Mouse (Mus musculus) forebrain, embryonic 15.5 days (tissue): Measurements from ENCODE around the gene Cpn2. TPM values are rescaled to one million over a fixed set of nuclear protein-coding genes. Genes with fewer than 3 reads are reported as not detected.
A peak's percentile ranks its signal among the peaks of the same experiment; 100 is the strongest.

ENCODE experiments used
- ATAC-seq: fragments of 200-750 bp; cut with Nextera tagmentation; replicated peaks from 2 replicates; pipeline ENCODE4 v1.8.0; 2017; ENCODE audit warnings: mild to moderate bottlenecking, moderate TSS enrichment, moderate library complexity
- H3K27ac ChIP-seq: fragments of 300-500 bp; sonication (generic); replicated peaks from 2 replicates; pipeline ENCODE4 v1.5.1; 2015; ENCODE audit warnings: mild to moderate bottlenecking, inconsistent platforms
- H3K27me3 ChIP-seq: fragments of 300-500 bp; sonication (generic); 2 replicates; pipeline ENCODE4 v1.6.1; 2015; ENCODE audit warnings: inconsistent platforms
- H3K36me3 ChIP-seq: fragments of 300-500 bp; sonication (generic); 2 replicates; pipeline ENCODE4 v1.6.1; 2015; ENCODE audit warnings: mild to moderate bottlenecking, inconsistent platforms
- H3K4me1 ChIP-seq: fragments of 300-500 bp; sonication (generic); 2 replicates; pipeline ENCODE4 v1.6.1; 2015; ENCODE audit warnings: inconsistent platforms
- H3K4me2 ChIP-seq: fragments of 300-500 bp; sonication (generic); replicated peaks from 2 replicates; pipeline ENCODE4 v1.6.1; 2015; ENCODE audit warnings: mild to moderate bottlenecking, inconsistent platforms
- H3K4me3 ChIP-seq: fragments of 300-500 bp; sonication (generic); 2 replicates; pipeline ENCODE4 v1.5.1; 2015; ENCODE audit warnings: mild to moderate bottlenecking, inconsistent platforms
- H3K9ac ChIP-seq: fragments of 300-500 bp; sonication (generic); replicated peaks from 2 replicates; pipeline ENCODE4 v1.6.1; 2015; ENCODE audit warnings: mild to moderate bottlenecking, inconsistent platforms
- H3K9me3 ChIP-seq: fragments of 300-500 bp; sonication (generic); 2 replicates; pipeline ENCODE4 v1.6.1; 2016; ENCODE audit warnings: inconsistent platforms
- whole genome bisulfite sequencing: fragments of 180-500 bp; shearing (Covaris S2); methylation state at CpG from one replicate; pipeline ENCODE4 v1.1.7; 2015; ENCODE audit warnings: mixed read lengths; 5-methylcytosine and 5-hydroxymethylcytosine counted together
- polyA plus RNA-seq: library from polyadenylated mRNA; unstranded; fragments of >200 nt; fragmentation: Nextera tagmentation; extraction: Ambion mirVana; gene quantifications from 2 replicates; pipeline ENCODE4 v1.2.1, GENCODE M21; 2015

Gene Cpn2
- polyA plus RNA-seq, 1 experiment from 2014 or later: not detected

- no peak overlapping the region for H3K4me3 ChIP-seq
- H3K27ac ChIP-seq: no peak overlapping the region
- no peaks in the 10 kb centered on the region for H3K36me3 ChIP-seq
- ATAC-seq: no peak
- H3K9ac ChIP-seq: no peak overlapping the region
- no peaks in the 10 kb centered on the region for H3K27me3 ChIP-seq
- H3K4me1 ChIP-seq: no peaks in the 10 kb centered on the region
- 77% methylated on average over 10 of the region's 10 CpGs for WGBS
- no peak overlapping the region for H3K4me2 ChIP-seq
- no peaks in the 10 kb centered on the region for H3K9me3 ChIP-seq
Measured at GRCm38 (mm10) chr16:30299711-30300277, 32.5 kb upstream of the Cpn2 start.

- Histone ChIP-seq H3K27ac (no peak overlapping the region), H3K9ac (no peak overlapping the region), H3K4me2 (no peak overlapping the region), H3K4me3 (no peak overlapping the region), H3K27me3 (no peaks in the 10 kb centered on the region), H3K4me1 (no peaks in the 10 kb centered on the region), H3K9me3 (no peaks in the 10 kb centered on the region), H3K36me3 (no peaks in the 10 kb centered on the region)
- no peak for ATAC-seq
- 87% methylated on average over 7 of the region's 7 CpGs for WGBS
Measured at GRCm38 (mm10) chr16:30297450-30297849, 30.2 kb upstream of the Cpn2 start.

DNA sequence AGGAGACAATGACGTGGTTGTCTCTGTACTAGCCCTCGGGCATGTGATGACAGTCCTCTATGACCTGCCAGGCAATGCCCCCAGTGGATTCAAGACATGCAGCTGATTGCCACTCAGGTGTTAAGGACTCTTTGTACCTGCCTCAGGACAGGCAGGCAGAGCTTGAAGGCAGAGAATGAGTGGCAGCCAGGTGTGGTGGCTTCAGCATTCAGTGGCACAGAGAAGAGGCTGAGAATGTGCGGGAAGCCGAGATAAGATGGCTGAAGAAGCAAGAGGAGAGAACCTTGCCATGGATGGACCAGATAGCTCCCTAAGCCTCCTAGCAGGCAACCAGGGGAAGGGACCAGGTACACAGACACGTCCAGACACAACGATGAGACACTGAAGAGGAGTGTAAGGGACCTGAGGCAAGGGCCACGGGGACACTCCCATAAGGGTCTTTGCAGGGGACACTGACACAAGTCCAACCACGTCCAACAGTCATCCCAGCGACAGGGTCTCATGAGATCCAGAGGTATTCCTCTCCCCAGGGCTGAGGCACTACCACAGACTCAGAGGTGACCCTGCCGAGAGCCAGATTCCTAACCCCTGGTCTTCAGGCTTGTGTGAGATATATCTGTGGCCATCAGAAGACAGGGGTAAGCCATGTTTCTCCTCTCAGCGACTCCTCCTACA, 29.4 kb upstream of the Cpn2 start:
- no peak overlapping the region for H3K9ac ChIP-seq
- H3K27me3 ChIP-seq: no peaks in the 10 kb centered on the region
- H3K36me3 ChIP-seq: no peaks in the 10 kb centered on the region
- WGBS: 87% methylated on average over 11 of the region's 11 CpGs
- no peaks in the 10 kb centered on the region for H3K4me1 ChIP-seq
- no peaks in the 10 kb centered on the region for H3K9me3 ChIP-seq
- no peak overlapping the region for H3K4me2 ChIP-seq
- no peak overlapping the region for H3K27ac ChIP-seq
- ATAC-seq: no peak
- H3K4me3 ChIP-seq: no peak overlapping the region

GRCm38 (mm10) chr16:30295106-30295505, 27.8 kb upstream of the Cpn2 start:
- WGBS: 90% methylated on average over 7 of the region's 7 CpGs
- ATAC-seq: no peak

GRCm38 (mm10) chr16:30290436-30290835, 23.1 kb upstream of the Cpn2 start:
- Histone ChIP-seq H3K9me3 (no peaks in the 10 kb centered on the region), H3K27me3 (no peaks in the 10 kb centered on the region), H3K9ac (no peak overlapping the region), H3K4me2 (no peak overlapping the region), H3K27ac (no peak overlapping the region), H3K36me3 (no peaks in the 10 kb centered on the region), H3K4me1 (no peaks in the 10 kb centered on the region), H3K4me3 (no peak overlapping the region)
- ATAC-seq: no peak
- 82% methylated on average over 6 of the region's 6 CpGs for WGBS

More at GRCm38 (mm10) chr16:30295106-30295505, 27.8 kb upstream of the Cpn2 start:
- Histone ChIP-seq H3K36me3 (no peaks in the 10 kb centered on the region), H3K4me1 (no peaks in the 10 kb centered on the region), H3K9ac (no peak overlapping the region), H3K4me2 (no peak overlapping the region), H3K27ac (no peak overlapping the region), H3K4me3 (no peak overlapping the region), H3K9me3 (no peaks in the 10 kb centered on the region), H3K27me3 (no peaks in the 10 kb centered on the region)

GRCm38 (mm10) chr16:30285701-30286100, 18.4 kb upstream of the Cpn2 start:
- Histone ChIP-seq H3K4me1 (peaks cover 15% of the 10 kb centered on the region), H3K9me3 (no peaks in the 10 kb centered on the region), H3K27ac (no peak overlapping the region), H3K9ac (no peak overlapping the region), H3K4me3 (no peak overlapping the region), H3K36me3 (no peaks in the 10 kb centered on the region), H3K4me2 (no peak overlapping the region), H3K27me3 (peaks cover 22% of the 10 kb centered on the region)
- WGBS: 54% methylated on average over 4 of the region's 4 CpGs
- ATAC-seq: no peak

GRCm38 (mm10) chr16:30283743-30284337, 16.5 kb upstream of the Cpn2 start:
- ATAC-seq: peak; percentile 53; the same call in 1 of the 2 replicates
- no peak overlapping the region for H3K9ac ChIP-seq
- WGBS: under 1% methylated on average over 15 of the region's 15 CpGs

DNA sequence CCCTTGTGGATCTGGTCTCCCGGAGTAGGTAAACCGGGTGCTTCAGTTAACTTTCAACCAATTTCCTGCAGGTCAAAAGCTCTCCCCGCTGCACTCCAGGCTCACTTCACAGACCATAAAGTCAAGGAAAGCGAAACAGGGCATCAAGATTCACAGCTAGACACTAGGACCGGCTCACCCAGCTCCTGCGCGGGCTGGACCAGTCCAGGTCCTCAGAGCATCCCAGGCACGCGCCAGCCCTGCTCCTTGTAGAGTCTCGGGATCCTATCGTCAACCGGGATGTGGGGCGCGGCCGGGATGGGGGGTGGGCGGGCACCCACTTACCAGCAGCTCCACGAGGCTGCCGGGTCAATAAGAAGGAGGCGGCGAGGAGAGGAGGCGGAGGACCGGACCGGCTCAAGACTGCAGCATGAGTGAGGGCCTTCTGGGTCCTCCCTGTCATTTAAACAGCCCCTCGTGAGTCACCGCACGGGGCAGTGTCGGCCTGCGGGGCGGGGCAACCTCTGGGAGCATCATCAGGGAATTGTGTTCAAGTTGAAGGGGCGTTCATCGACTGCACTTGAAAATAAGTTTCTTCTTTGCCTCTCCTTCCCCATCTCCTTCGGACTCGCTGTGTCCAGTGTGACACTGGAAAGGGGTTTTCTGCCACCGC, 15.7 kb upstream of the Cpn2 start, which contains the start of gene Lrrc15:
TSS of gene Lrrc15 (minus strand) at position 413 of the 652 bp plus-strand sequence.
- peaks cover 15% of the 10 kb centered on the region for H3K4me1 ChIP-seq
- H3K36me3 ChIP-seq: no peaks in the 10 kb centered on the region
- peak within 1 kb of the TSS; percentile 26 for H3K4me3 ChIP-seq
- H3K27ac ChIP-seq: no peak within 1 kb of the TSS
- WGBS: 7% methylated on average over 34 of the region's 34 CpGs
- H3K4me2 ChIP-seq: peak within 1 kb of the TSS; percentile 46
- no peak within 1 kb of the TSS for H3K9ac ChIP-seq
- peaks cover 22% of the 10 kb centered on the region for H3K27me3 ChIP-seq
- H3K9me3 ChIP-seq: no peaks in the 10 kb centered on the region
- peak; percentile 24; the same call in 1 of the 2 replicates for ATAC-seq

More at GRCm38 (mm10) chr16:30283743-30284337, 16.5 kb upstream of the Cpn2 start:
- no peak overlapping the region for H3K27ac ChIP-seq
- H3K36me3 ChIP-seq: no peaks in the 10 kb centered on the region
- H3K4me2 ChIP-seq: peak overlapping the region; percentile 26
- peak overlapping the region; percentile 5 for H3K4me3 ChIP-seq
- peaks cover 22% of the 10 kb centered on the region for H3K27me3 ChIP-seq
- no peaks in the 10 kb centered on the region for H3K9me3 ChIP-seq
- peaks cover 15% of the 10 kb centered on the region for H3K4me1 ChIP-seq

DNA sequence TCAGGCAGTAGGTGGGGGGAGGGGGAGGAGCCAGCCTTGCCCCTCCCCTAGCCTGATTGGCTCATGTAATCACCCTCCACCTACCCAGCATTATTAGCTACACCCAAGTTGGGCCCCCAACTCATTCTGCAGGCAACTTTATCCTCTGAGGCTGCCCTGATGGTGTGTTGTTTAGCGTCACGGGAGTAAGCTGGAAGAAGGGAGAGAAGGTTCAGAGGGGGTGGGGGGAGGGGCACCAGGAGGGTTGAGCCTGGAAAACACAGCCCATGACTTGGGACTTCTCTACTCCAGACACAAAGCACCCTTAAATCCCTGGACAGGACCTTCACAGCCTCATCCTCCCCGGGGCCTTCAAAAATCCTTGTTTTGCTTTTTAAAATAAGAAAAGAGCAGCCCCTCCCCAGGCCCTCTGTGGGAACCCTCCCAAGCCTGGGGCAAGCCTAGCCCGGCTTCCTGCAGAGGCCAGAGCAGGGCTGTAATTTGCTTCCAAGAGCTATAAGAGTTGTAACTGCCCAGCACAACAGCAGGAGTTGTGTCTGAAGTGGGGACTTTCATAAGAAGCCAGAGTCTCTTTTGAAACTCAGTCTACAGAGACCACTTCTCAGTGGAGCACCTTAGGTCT, 13.5 kb upstream of the Cpn2 start:
- Histone ChIP-seq H3K27ac (no peak overlapping the region), H3K4me2 (no peak overlapping the region), H3K9me3 (no peaks in the 10 kb centered on the region), H3K27me3 (peaks cover 22% of the 10 kb centered on the region), H3K4me1 (peaks cover 15% of the 10 kb centered on the region), H3K4me3 (no peak overlapping the region), H3K36me3 (no peaks in the 10 kb centered on the region), H3K9ac (no peak overlapping the region)
- no peak for ATAC-seq
- 5% methylated on average over 4 of the region's 4 CpGs for WGBS

DNA sequence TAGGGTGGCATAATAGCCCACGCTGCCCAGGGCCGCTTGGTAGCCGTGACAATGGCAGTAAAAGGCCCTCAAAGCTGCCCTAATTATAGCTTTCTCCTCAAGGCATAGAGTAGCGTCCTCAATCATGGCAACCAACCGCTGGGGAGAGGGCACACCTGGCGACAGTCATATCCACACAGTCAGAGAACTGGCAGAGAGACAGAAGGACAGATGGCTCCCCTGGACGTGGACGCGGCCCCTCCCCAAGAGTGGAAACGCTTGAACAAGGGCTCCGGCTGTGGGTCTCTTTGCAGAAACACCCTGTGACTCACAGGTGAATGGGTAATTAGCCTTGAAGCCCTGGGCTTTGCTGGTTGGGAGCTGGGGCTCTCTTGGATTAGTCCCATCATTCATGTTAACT, 11.1 kb upstream of the Cpn2 start:
- Histone ChIP-seq H3K9me3 (no peaks in the 10 kb centered on the region), H3K4me2 (no peak overlapping the region), H3K4me1 (peaks cover 7% of the 10 kb centered on the region), H3K36me3 (no peaks in the 10 kb centered on the region), H3K4me3 (no peak overlapping the region), H3K9ac (no peak overlapping the region), H3K27me3 (peaks cover 12% of the 10 kb centered on the region), H3K27ac (no peak overlapping the region)
- no peak for ATAC-seq
- 56% methylated on average over 11 of the region's 11 CpGs for WGBS

DNA sequence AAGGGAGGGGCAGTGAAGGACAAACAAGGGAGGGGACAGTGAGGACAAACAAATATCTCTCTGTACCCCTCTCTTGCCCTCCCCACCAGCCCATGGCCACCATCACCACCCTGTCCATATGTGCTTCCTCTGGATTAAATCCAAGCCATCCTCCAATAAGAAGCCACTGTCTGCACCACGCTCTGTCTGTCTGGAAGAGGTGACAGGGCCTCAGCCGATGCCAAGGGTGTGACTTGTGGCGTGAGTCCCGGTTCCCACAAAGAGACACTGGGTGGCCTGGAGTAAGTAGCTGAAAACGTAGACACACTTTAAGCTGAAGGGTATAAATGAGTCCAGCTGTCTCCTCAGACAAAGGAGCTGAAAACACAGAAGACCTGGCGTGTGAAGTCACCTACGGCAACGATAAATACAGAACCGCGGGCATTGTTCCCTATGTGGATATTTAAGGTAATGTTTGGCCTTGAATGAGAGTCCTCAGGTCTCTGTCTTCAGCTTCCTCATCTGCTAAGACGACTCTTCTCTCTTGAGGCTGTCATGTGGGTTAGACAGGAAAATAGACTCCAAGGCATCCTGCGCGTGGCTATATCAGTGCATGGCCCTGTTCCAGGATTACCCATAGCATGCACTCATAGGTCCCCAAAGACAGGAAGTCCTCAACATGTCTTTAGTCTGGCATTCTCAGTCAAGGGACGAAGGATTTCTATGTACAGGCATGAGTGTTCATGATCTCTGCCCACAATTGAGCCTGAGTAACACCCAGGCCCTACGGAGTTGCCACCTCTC, 8.4 kb upstream of the Cpn2 start:
- H3K9ac ChIP-seq: no peak overlapping the region
- WGBS: 72% methylated on average over 15 of the region's 15 CpGs
- no peak overlapping the region for H3K27ac ChIP-seq
- ATAC-seq: no peak
- no peak overlapping the region for H3K4me3 ChIP-seq
- H3K36me3 ChIP-seq: no peaks in the 10 kb centered on the region
- no peaks in the 10 kb centered on the region for H3K27me3 ChIP-seq
- peaks cover 14% of the 10 kb centered on the region for H3K4me1 ChIP-seq
- no peaks in the 10 kb centered on the region for H3K9me3 ChIP-seq
- no peak overlapping the region for H3K4me2 ChIP-seq
